Mouse (Mus musculus): ENCODE results near the gene Vasp.
"Not testable (repeated sequence)": the region's sequence is repeated elsewhere in the genome, so short reads cannot be mapped to it uniquely, and the experiment has no call there.

The Vasp gene

GRCm38 (mm10) chr7:19303770-19304169, 32.2 kb upstream of the Vasp start:
- DNase-seq (ENCODE audit: low spot score), result no peak

GRCm38 (mm10) chr7:19303046-19303305, 31.4 kb upstream of the Vasp start:
- no peak for DNase-seq (ENCODE audit: low spot score)

GRCm38 (mm10) chr7:19302264-19303045, 30.8 kb upstream of the Vasp start:
- DNase-seq (ENCODE audit: low spot score), result no peak

GRCm38 (mm10) chr7:19301461-19302263, 30.0 kb upstream of the Vasp start:
- DNase-seq (ENCODE audit: low spot score), result no peak

- DNase-seq (ENCODE audit: low spot score), result peak; percentile 80
Measured at GRCm38 (mm10) chr7:19300501-19301421, 29.1 kb upstream of the Vasp start.

- DNase-seq (ENCODE audit: low spot score), result no peak
Measured at GRCm38 (mm10) chr7:19299194-19299593, 27.6 kb upstream of the Vasp start.

- no peak for DNase-seq (ENCODE audit: low spot score)
Measured at GRCm38 (mm10) chr7:19297794-19298193, 26.2 kb upstream of the Vasp start.

GRCm38 (mm10) chr7:19297034-19297433, 25.4 kb upstream of the Vasp start:
- no peak for DNase-seq (ENCODE audit: low spot score)

GRCm38 (mm10) chr7:19295503-19296185, 24.0 kb upstream of the Vasp start:
- peak; percentile 83 for DNase-seq (ENCODE audit: low spot score)

- peak; percentile 60 for DNase-seq (ENCODE audit: low spot score)
Measured at GRCm38 (mm10) chr7:19290969-19291596, 19.5 kb upstream of the Vasp start.

GRCm38 (mm10) chr7:19284763-19285162, 13.1 kb upstream of the Vasp start:
- DNase-seq (ENCODE audit: low spot score), result peak; percentile 72

- DNase-seq (ENCODE audit: low spot score), result no peak
Measured at GRCm38 (mm10) chr7:19283406-19283804, 11.8 kb upstream of the Vasp start.

GRCm38 (mm10) chr7:19282791-19283405, 11.3 kb upstream of the Vasp start:
- no peak for DNase-seq (ENCODE audit: low spot score)

- peak; percentile 94 for DNase-seq (ENCODE audit: low spot score)
Measured at GRCm38 (mm10) chr7:19282385-19282784, 10.8 kb upstream of the Vasp start, which contains the start of gene Rtn2. Gene Rtn2 (plus strand): TSS chr7:19282624.

GRCm38 (mm10) chr7:19281680-19282304, 10.2 kb upstream of the Vasp start:
- not testable (repeated sequence) for DNase-seq (ENCODE audit: low spot score)

GRCm38 (mm10) chr7:19279581-19280114, 8.0 kb upstream of the Vasp start, which contains the start of gene Ppm1n:
Gene Ppm1n (minus strand): TSS chr7:19280064.
- DNase-seq (ENCODE audit: low spot score), result no peak

GRCm38 (mm10) chr7:19279052-19279451, 7.4 kb upstream of the Vasp start:
- DNase-seq (ENCODE audit: low spot score), result no peak

GRCm38 (mm10) chr7:19276253-19276652, 4.6 kb upstream of the Vasp start:
- DNase-seq (ENCODE audit: low spot score), result no peak

GRCm38 (mm10) chr7:19272173-19272764, 652 bp upstream of the Vasp start:
- DNase-seq (ENCODE audit: low spot score), result peak; percentile 80

All from c-Kit-positive CD71-positive TER-119-positive erythroid progenitor cells, embryonic 14.5 days (primary cell).